Mouse (Mus musculus) ES-E14 (cell line): ENCODE measurements around the gene Phf24. TPM values are rescaled to one million over a fixed set of nuclear protein-coding genes. Genes with fewer than 3 reads are reported as not detected.

Experiments used
- DNase-seq: peaks from one replicate; pipeline ENCODE4 v3.0.0-alpha.2; 2013; ENCODE audit warnings: low read depth, low spot score
- H3K27ac ChIP-seq: 2 replicates; pipeline ENCODE4 v1.5.1; 2012; ENCODE audit warnings: low read depth, mild to moderate bottlenecking, low read length, moderate library complexity, mixed read lengths; ENCODE audit not compliant: poor library complexity, insufficient read depth, severe bottlenecking
- H3K36me3 ChIP-seq: 2 replicates; pipeline ENCODE4 v1.6.1; 2012; ENCODE audit warnings: mild to moderate bottlenecking, low read length, moderate library complexity, mixed read lengths; ENCODE audit not compliant: control insufficient read depth, poor library complexity, insufficient read depth, severe bottlenecking
- H3K4me1 ChIP-seq, 2 experiments: fragments of 150-350 bp in 1 of 2; sonication (generic) in 1 of 2; 2 replicates each; pipeline ENCODE4 v1.6.1; 2012; ENCODE audit warnings: low read length in 2 of 2, mild to moderate bottlenecking in 1 of 2, mixed read lengths in 1 of 2; ENCODE audit not compliant: control insufficient read depth in 2 of 2, insufficient read depth in 2 of 2, poor library complexity in 1 of 2
- H3K4me3 ChIP-seq, 2 experiments: fragments of 150-350 bp in 1 of 2; sonication (generic) in 1 of 2; 2 replicates each; pipeline ENCODE4 v1.5.1; 2012; ENCODE audit warnings: low read length in 2 of 2, low read depth in 1 of 2, mild to moderate bottlenecking in 1 of 2, mixed read lengths in 1 of 2; ENCODE audit not compliant: insufficient read depth in 1 of 2, poor library complexity in 1 of 2, severe bottlenecking in 1 of 2
- H3K9ac ChIP-seq: 2 replicates; pipeline ENCODE4 v1.6.1; 2012; ENCODE audit warnings: low read depth, mild to moderate bottlenecking, low read length, mixed read lengths; ENCODE audit not compliant: poor library complexity, insufficient read depth, severe bottlenecking
- H3K9me3 ChIP-seq: fragments of 150-350 bp; sonication (generic); 2 replicates; pipeline ENCODE4 v1.6.1; 2012; ENCODE audit warnings: low read depth, mild to moderate bottlenecking, low read length; ENCODE audit not compliant: control insufficient read depth, insufficient read depth
- CHD2 ChIP-seq: IDR thresholded peaks from 2 replicates; pipeline ENCODE4 v1.6.1; 2014; ENCODE audit warnings: mild to moderate bottlenecking, low read depth, low read length, inconsistent platforms
- HCFC1 ChIP-seq: IDR thresholded peaks from 2 replicates; pipeline ENCODE4 v1.6.1; 2012; ENCODE audit warnings: low read length, inconsistent platforms, borderline replicate concordance; ENCODE audit not compliant: insufficient read depth
- MAFK ChIP-seq: IDR thresholded peaks from 2 replicates; pipeline ENCODE4 v1.6.1; 2014; ENCODE audit warnings: mild to moderate bottlenecking, low read depth, low read length, inconsistent platforms; ENCODE audit not compliant: insufficient read depth
- ZC3H11A ChIP-seq: IDR thresholded peaks from 2 replicates; pipeline ENCODE4 v1.6.1; 2012; ENCODE audit warnings: low read depth, mild to moderate bottlenecking, inconsistent platforms, low read length, borderline replicate concordance
- ZNF384 ChIP-seq: IDR thresholded peaks from 2 replicates; pipeline ENCODE4 v1.6.1; 2012; ENCODE audit warnings: low read depth, low read length, inconsistent platforms
- in situ Hi-C, 2 experiments: fragments of 600-800 bp; cut with MboI; formaldehyde crosslinking; loops; one replicate each; pipeline ENCODE4 v1.15.1; 2025; ENCODE audit warnings: low sequenced_read_pairs in 2 of 2, inconsistent platforms in 1 of 2; ENCODE audit not compliant: unreplicated experiment in 2 of 2
- total RNA-seq: library from RNA; depleted of rRNA; stranded (reverse); fragments of 300-350 nt; gene quantifications from 2 replicates; pipeline ENCODE4 v1.2.3, GENCODE M21; 2012

Phf24 gene
- total RNA-seq, 1 experiment = 0.04 TPM

DNA sequence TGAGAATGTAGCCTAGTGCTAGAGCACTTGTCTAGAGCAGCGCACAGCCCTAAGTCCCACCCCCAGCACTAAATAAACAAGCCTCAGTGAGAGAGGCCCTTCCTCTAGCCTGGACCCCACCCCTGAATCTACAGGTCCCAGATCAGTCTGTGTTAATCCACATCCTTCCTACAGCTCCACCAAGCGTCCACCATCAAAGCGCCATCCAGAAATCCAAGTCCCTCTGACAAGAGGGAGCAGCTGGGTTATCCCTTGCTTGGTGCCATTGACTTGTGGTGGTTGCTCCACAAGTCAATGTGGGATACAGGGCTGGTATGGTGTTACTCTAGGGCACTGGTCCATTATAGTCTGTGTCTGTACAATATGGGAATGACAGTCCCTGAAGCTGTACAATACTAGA is 38.7 kb downstream of the Phf24 start:
- Histone ChIP-seq H3K36me3 (peaks cover 14% of the 10 kb centered on the region; the same call in 1 of the 2 replicates), H3K27ac (no peak overlapping the region), H3K9me3 (no peaks in the 10 kb centered on the region), H3K4me3 (no peak overlapping the region), H3K4me1 (peaks cover 4 to 19% of the 10 kb centered on the region in 2 experiments; a peak in 3 of 4 replicates), H3K9ac (no peak overlapping the region)
- no peak for DNase-seq
- no peak for TF ChIP-seq CHD2
- no peak for TF ChIP-seq MAFK
- TF ChIP-seq ZC3H11A = no peak
- TF ChIP-seq ZNF384 = no peak
- no peak for TF ChIP-seq HCFC1
- in situ Hi-C loops = no loop called here

DNA sequence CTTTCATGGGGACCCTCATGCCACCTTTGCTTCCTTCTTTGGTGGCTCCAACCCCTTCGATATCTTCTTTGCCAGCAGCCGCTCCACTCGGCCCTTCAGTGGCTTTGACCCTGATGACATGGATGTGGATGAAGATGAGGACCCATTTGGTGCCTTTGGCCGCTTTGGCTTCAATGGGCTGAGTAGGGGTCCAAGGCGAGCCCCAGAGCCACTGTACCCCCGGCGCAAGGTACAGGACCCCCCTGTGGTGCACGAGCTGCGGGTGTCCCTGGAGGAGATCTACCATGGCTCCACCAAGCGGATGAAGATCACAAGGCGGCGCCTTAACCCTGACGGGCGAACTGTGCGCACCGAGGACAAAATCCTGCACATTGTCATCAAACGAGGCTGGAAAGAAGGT is 40.1 kb downstream of the Phf24 start:
- no peak overlapping the region for H3K4me3 ChIP-seq
- no peaks in the 10 kb centered on the region for H3K9me3 ChIP-seq
- in situ Hi-C loops = no loop called here
- H3K9ac ChIP-seq = no peak overlapping the region
- no peak overlapping the region for H3K27ac ChIP-seq
- peaks cover 2 to 15% of the 10 kb centered on the region in 2 experiments; a peak in 3 of 4 replicates for H3K4me1 ChIP-seq
- no peak for DNase-seq
- TF ChIP-seq CHD2 = no peak
- TF ChIP-seq HCFC1 = no peak
- no peak for TF ChIP-seq MAFK
- no peak for TF ChIP-seq ZC3H11A
- TF ChIP-seq ZNF384 = no peak
- H3K36me3 ChIP-seq = peaks cover 14% of the 10 kb centered on the region; the same call in 1 of the 2 replicates

DNA sequence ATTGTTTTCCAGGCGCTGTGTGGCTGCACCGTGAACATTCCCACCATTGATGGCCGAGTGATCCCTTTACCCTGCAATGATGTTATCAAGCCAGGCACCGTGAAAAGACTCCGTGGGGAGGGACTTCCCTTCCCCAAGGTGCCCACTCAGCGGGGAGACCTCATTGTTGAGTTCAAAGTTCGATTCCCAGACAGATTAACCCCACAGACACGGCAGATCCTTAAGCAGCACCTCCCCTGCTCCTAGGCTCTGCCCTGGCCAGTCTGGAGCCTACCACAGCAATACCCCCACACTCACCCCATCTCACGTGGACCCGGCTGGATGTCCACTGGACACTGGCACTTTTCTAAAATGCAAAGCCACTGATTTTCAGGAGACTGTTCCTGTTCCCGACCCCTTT is 40.8 kb downstream of the Phf24 start:
- Histone ChIP-seq H3K36me3 (peaks cover 14% of the 10 kb centered on the region; the same call in 1 of the 2 replicates), H3K9ac (no peak overlapping the region), H3K4me1 (peaks cover 2 to 15% of the 10 kb centered on the region in 2 experiments; a peak in 3 of 4 replicates), H3K4me3 (no peak overlapping the region), H3K27ac (no peak overlapping the region), H3K9me3 (no peaks in the 10 kb centered on the region)
- in situ Hi-C loops = no loop called here
- DNase-seq = no peak
- TF ChIP-seq ZC3H11A (no peak), CHD2 (no peak), ZNF384 (no peak), HCFC1 (no peak), MAFK (no peak)

DNA sequence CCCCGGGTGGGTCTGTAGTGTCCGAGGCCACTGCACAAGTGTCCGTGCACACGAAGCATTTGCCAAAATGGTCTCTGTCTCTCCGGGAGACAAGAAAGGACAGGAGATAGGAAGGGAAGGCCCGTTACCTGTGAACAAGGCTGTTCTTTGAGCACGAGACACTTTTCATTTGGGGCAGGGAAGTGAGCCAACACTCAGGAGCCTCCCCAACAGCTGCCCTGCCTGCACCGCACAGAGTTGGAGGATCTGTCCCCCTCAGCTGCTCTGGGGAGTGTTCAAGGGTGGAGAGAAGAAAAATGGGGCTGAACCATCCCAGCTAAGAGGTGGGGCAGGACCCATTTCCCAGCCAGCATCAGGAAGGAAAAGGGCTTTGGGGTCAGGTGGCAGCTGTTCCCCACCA is 41.5 kb downstream of the Phf24 start:
- Histone ChIP-seq H3K36me3 (peaks cover 14% of the 10 kb centered on the region; the same call in 1 of the 2 replicates), H3K4me1 (peaks cover 2 to 14% of the 10 kb centered on the region in 2 experiments; a peak in 3 of 4 replicates), H3K4me3 (no peak overlapping the region), H3K9ac (no peak overlapping the region), H3K27ac (no peak overlapping the region), H3K9me3 (no peaks in the 10 kb centered on the region)
- DNase-seq = no peak
- in situ Hi-C loops = no loop called here
- no peak for TF ChIP-seq MAFK
- TF ChIP-seq ZNF384 = no peak
- no peak for TF ChIP-seq HCFC1
- no peak for TF ChIP-seq CHD2
- no peak for TF ChIP-seq ZC3H11A

DNA sequence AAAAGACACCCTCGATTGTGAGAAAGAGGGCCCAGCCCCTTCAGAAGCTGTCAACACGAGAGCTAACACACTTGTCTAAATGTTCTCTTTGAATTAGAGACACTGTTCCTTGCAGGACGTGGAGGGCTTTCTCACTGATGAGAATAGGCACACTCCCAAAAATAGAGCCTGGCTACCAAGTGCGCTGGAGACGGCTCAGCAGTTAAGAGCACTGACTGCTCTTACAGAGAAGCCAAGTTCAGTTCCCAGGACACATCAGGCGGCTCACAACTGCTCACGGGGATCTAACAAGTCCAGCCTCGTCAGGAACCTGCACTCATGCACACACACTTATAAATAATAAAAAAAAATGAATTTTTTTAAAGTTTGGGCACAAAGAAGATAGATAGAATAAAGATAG is 42.5 kb downstream of the Phf24 start:
- H3K27ac ChIP-seq = no peak overlapping the region
- H3K36me3 ChIP-seq = peaks cover 14% of the 10 kb centered on the region; the same call in 1 of the 2 replicates
- in situ Hi-C loops = no loop called here

More for the DNA sequence above, 42.5 kb downstream of the Phf24 start:
- no peak for DNase-seq
- Histone ChIP-seq H3K9me3 (no peaks in the 10 kb centered on the region), H3K4me1 (peaks cover 2 to 5% of the 10 kb centered on the region in 2 experiments; a peak in 2 of 4 replicates), H3K4me3 (no peak overlapping the region), H3K9ac (no peak overlapping the region)
- no peak for TF ChIP-seq CHD2
- no peak for TF ChIP-seq ZC3H11A
- no peak for TF ChIP-seq ZNF384
- no peak for TF ChIP-seq HCFC1
- no peak for TF ChIP-seq MAFK
